Mouse (Mus musculus): Measurements from ENCODE around the gene Nppb.

- TF ChIP-seq GATA1 (IDR thresholded peaks at IDR 0.05; ENCODE audit: low read length), result no peak
- TF ChIP-seq TAL1 (IDR thresholded peaks at IDR 0.05; ENCODE audit: low read length), result no peak
Measured at GRCm38 (mm10) chr4:147940576-147941044, 45.0 kb upstream of the Nppb start, which contains the start of gene 2510039O18Rik.

All from erythroblast, embryonic 14.5 days (primary cell).